Mouse (Mus musculus): Measurements from ENCODE around the gene Aurkb. TPM values are rescaled to one million over a fixed set of nuclear protein-coding genes. Genes with fewer than 3 reads are reported as not detected.
"Not testable (repeated sequence)": the region's sequence is repeated elsewhere in the genome, so short reads cannot be mapped to it uniquely, and the experiment has no call there.

Gene Aurkb
- polyA plus RNA-seq, 1 experiment from 2014 or later, result 78.4 TPM

- Histone ChIP-seq H3K4me3 (no peak overlapping the region), H3K4me1 (peaks cover 54% of the 10 kb centered on the region), H3K27ac (replicated peaks) (peak overlapping the region; percentile 98), H3K4me2 (no peak overlapping the region; the same call in 1 of the 2 replicates), H3K9me3 (no peaks in the 10 kb centered on the region), H3K36me3 (peaks cover 27% of the 10 kb centered on the region), H3K9ac (peak overlapping the region; percentile 59), H3K27me3 (replicated peaks) (no peaks in the 10 kb centered on the region)
- no peak for ATAC-seq (ENCODE audit: extremely low read depth, insufficient number of reproducible peaks, low FRiP score, low TSS enrichment)
- WGBS, result 20% methylated on average over 4 of the region's 4 CpGs
These were observed 41.6 kb downstream of the Aurkb start for GRCm38 (mm10) chr11:69087082-69087481.

DNA sequence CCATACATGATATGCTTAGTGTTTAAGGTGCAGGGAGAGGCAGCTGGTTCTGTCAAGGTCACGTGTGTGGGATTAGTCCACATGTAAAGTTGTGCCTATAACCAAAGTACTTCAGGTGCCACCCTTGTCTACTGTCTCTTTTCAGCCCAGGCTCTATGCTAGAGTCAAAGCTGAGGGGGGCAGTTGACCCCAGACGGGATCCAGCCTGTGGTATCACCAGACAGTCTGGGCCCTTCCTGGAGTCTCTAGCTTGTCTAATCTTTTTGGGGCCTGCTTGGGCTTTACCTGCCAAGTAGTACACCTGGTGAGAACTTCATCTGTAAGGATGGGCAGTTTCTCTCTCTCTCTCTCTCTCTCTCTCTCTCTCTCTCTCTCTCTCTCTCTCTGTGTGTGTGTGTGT, 42.1 kb downstream of the Aurkb start:
- H3K4me3 ChIP-seq, result peak overlapping the region; percentile 100; the same call in 1 of the 2 replicates
- peak overlapping the region; percentile 98 for H3K27ac ChIP-seq (replicated peaks)
- peaks cover 59% of the 10 kb centered on the region for H3K4me1 ChIP-seq
- H3K4me2 ChIP-seq, result peak overlapping the region; percentile 96
- peak overlapping the region; percentile 100; the same call in 1 of the 2 replicates for H3K9ac ChIP-seq
- peaks cover 30% of the 10 kb centered on the region for H3K36me3 ChIP-seq
- H3K27me3 ChIP-seq (replicated peaks), result no peaks in the 10 kb centered on the region
- ATAC-seq (ENCODE audit: extremely low read depth, insufficient number of reproducible peaks, low FRiP score, low TSS enrichment), result no peak
- H3K9me3 ChIP-seq, result no peaks in the 10 kb centered on the region
- 54% methylated on average over 2 of the region's 2 CpGs for WGBS

DNA sequence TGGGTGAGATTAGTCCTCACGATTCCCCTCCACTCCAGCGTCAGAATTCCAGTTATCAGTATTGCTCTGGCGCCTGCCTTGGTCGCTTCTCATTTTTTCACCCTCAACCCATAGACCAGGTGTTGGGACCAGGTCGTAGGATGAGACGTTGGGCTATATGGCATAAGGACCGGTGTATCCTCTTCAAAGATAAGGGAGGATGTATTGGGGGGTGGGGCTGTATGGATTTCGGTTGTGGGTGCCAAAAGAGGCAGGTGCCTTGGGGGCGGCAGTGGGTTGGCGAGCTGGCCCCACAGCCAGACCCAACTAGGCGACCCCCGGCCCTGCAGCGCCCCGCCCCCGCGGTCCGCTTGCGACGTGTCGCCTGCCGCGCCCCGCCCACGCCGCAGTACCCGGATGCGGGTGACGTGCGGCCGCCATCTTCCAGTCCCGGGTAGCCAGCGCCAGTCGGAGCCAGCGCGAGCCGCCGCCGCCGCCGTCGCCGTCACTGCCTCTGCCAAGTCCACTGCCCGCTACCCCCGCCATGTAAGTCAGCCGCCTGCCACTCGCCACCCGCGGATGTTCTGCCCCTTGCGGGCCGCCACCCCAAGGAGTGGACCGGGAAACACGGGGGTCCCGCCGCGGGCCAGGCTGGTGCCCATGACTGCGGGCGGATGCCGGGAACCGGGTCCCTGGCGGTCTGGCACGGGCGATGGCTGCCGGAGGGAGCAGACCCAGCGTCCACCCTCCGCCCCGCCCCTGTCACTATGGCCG, 42.8 kb downstream of the Aurkb start, which contains the start of gene Vamp2:
Vamp2 (plus strand) TSS at position 388 of the 753 bp plus-strand sequence.
- Histone ChIP-seq H3K9me3 (no peaks in the 10 kb centered on the region), H3K27me3 (replicated peaks) (no peaks in the 10 kb centered on the region), H3K4me3 (peak within 1 kb of the TSS; percentile 100), H3K36me3 (peaks cover 34% of the 10 kb centered on the region), H3K9ac (peak within 1 kb of the TSS; percentile 100), H3K4me2 (peak within 1 kb of the TSS; percentile 96), H3K27ac (replicated peaks) (peak within 1 kb of the TSS; percentile 98), H3K4me1 (peaks cover 62% of the 10 kb centered on the region)
- under 1% methylated on average over 61 of the region's 67 CpGs for WGBS
- ATAC-seq (ENCODE audit: extremely low read depth, insufficient number of reproducible peaks, low FRiP score, low TSS enrichment), result peak; percentile 76

GRCm38 (mm10) chr11:69088856-69089615, 43.6 kb downstream of the Aurkb start:
- no peak for ATAC-seq (ENCODE audit: extremely low read depth, insufficient number of reproducible peaks, low FRiP score, low TSS enrichment)
- H3K27me3 ChIP-seq (replicated peaks), result no peaks in the 10 kb centered on the region
- peaks cover 34% of the 10 kb centered on the region for H3K36me3 ChIP-seq
- H3K9ac ChIP-seq, result peak overlapping the region; percentile 100
- peak overlapping the region; percentile 96 for H3K4me2 ChIP-seq
- H3K4me3 ChIP-seq, result peak overlapping the region; percentile 100
- H3K9me3 ChIP-seq, result no peaks in the 10 kb centered on the region
- H3K27ac ChIP-seq (replicated peaks), result peak overlapping the region; percentile 98
- 8% methylated on average over 25 of the region's 25 CpGs for WGBS
- H3K4me1 ChIP-seq, result peaks cover 67% of the 10 kb centered on the region

DNA sequence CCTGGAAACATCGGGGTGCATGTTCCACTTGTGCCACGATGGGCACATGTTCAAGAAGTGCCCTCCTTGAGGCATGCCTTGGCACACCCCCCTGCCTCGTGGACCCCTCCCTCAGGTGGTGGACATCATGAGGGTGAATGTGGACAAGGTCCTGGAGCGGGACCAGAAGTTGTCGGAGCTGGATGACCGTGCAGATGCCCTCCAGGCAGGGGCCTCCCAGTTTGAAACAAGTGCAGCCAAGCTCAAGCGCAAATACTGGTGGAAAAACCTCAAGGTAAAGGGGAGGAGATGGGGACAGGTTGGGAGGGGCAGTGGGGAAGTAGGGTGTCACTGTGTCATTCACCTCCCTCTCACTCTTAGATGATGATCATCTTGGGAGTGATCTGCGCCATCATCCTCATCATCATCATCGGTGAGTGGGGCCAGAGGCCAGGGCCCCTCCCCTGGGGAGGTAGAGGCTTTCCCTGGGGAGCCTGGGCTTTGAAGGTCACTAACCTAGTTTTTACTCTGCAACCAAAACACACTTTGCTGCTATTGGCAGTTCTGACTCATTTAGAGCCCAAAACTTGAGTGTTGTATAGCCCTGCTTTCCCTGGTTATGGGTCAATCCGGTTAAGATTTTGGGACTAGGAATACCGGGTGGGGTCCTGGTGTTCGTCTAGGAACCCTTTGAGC, 44.3 kb downstream of the Aurkb start:
- Histone ChIP-seq H3K4me1 (peaks cover 73% of the 10 kb centered on the region), H3K36me3 (peaks cover 34% of the 10 kb centered on the region), H3K4me3 (peak overlapping the region; percentile 100), H3K27ac (replicated peaks) (peak overlapping the region; percentile 98), H3K9ac (peak overlapping the region; percentile 100), H3K27me3 (replicated peaks) (no peaks in the 10 kb centered on the region), H3K9me3 (no peaks in the 10 kb centered on the region), H3K4me2 (peak overlapping the region; percentile 96)
- WGBS, result 76% methylated on average over 12 of the region's 12 CpGs
- ATAC-seq (ENCODE audit: extremely low read depth, insufficient number of reproducible peaks, low FRiP score, low TSS enrichment), result no peak

GRCm38 (mm10) chr11:69090367-69090766, 44.9 kb downstream of the Aurkb start:
- no peaks in the 10 kb centered on the region for H3K27me3 ChIP-seq (replicated peaks)
- no peak overlapping the region; the same call in 1 of the 2 replicates for H3K27ac ChIP-seq (replicated peaks)
- H3K4me2 ChIP-seq, result peak overlapping the region; percentile 96
- H3K4me3 ChIP-seq, result peak overlapping the region; percentile 100
- peaks cover 73% of the 10 kb centered on the region for H3K4me1 ChIP-seq
- WGBS, result 49% methylated on average over 6 of the region's 6 CpGs
- ATAC-seq (ENCODE audit: extremely low read depth, insufficient number of reproducible peaks, low FRiP score, low TSS enrichment), result no peak
- peak overlapping the region; percentile 100 for H3K9ac ChIP-seq
- H3K36me3 ChIP-seq, result peaks cover 34% of the 10 kb centered on the region
- H3K9me3 ChIP-seq, result no peaks in the 10 kb centered on the region

DNA sequence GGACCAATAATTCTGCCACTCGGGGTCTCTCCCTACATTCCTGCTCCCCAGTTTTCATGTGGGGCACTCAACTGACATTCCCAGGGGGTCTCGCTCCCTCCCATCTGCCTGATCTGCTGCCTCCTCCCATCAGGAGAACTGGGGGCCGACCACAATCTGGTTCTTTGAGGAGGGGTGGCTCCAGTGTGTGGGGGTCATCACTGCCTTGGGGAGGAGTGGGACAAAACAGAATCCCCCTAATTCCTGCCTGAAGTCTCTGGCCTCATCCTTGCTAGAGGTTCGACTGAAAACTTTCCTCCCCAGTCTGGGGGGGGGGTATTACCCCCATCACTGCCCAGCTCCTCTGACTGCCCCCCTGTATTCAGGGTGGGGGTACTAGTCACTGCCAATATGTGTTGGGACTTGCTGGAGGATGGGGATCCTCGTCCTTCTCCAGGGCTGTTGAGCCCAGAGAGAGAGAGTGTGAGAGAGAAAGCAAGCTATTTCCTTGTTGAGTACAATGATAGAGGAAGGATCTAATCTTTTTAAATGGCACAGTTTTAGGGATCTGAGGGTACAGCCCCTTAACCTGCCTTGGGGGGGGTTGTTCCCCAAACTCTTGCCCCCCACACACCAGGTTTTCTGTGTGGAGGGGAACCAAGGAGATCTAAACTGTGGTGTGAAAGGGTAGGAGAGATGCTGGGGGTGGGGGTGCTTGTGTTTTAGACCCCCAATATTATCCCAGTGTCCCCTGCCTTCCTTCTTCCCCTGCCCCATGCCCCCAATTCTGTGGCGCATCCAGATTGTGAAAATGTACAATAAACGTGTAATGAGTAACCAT, 46.3 kb downstream of the Aurkb start:
- Histone ChIP-seq H3K4me1 (peaks cover 78% of the 10 kb centered on the region), H3K9ac (peak overlapping the region; percentile 54), H3K27ac (replicated peaks) (peak overlapping the region; percentile 66), H3K36me3 (peaks cover 34% of the 10 kb centered on the region), H3K4me2 (peak overlapping the region; percentile 1; the same call in 1 of the 2 replicates), H3K27me3 (replicated peaks) (no peaks in the 10 kb centered on the region), H3K9me3 (no peaks in the 10 kb centered on the region), H3K4me3 (no peak overlapping the region)
- 61% methylated on average over 7 of the region's 7 CpGs for WGBS
- ATAC-seq (ENCODE audit: extremely low read depth, insufficient number of reproducible peaks, low FRiP score, low TSS enrichment), result no peak

GRCm38 (mm10) chr11:69092386-69092751, 46.9 kb downstream of the Aurkb start:
- H3K27ac ChIP-seq (replicated peaks), result peak overlapping the region; percentile 66
- peaks cover 76% of the 10 kb centered on the region for H3K4me1 ChIP-seq
- peak overlapping the region; percentile 6; the same call in 1 of the 2 replicates for H3K4me2 ChIP-seq
- WGBS, result 4% methylated on average over 3 of the region's 3 CpGs
- H3K36me3 ChIP-seq, result peaks cover 34% of the 10 kb centered on the region
- no peaks in the 10 kb centered on the region for H3K27me3 ChIP-seq (replicated peaks)
- no peak for ATAC-seq (ENCODE audit: extremely low read depth, insufficient number of reproducible peaks, low FRiP score, low TSS enrichment)
- H3K9me3 ChIP-seq, result no peaks in the 10 kb centered on the region
- H3K9ac ChIP-seq, result peak overlapping the region; percentile 54; the same call in 1 of the 2 replicates
- no peak overlapping the region for H3K4me3 ChIP-seq

DNA sequence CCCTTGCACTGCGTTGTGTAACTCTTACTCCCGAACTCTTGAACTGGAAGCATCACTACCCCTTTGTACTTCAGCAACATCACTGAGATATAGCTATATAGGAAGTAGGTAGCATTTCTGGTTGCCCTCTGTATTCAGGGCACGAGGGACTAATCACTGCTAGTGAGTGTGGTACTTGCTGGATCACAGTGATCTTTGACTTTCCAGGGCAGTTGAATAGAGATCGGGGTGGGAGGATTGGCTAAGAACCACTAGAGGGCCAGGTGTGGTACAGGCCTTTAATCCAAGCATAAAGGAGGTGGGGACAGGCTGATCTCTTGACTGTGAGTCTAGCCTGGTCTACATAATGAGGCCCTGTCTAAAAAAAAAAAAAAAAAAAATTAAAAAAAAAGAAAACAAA, 47.4 kb downstream of the Aurkb start:
- Histone ChIP-seq H3K4me2 (peak overlapping the region; percentile 6; the same call in 1 of the 2 replicates), H3K27ac (replicated peaks) (peak overlapping the region; percentile 66; the same call in 1 of the 2 replicates), H3K27me3 (replicated peaks) (no peaks in the 10 kb centered on the region), H3K9ac (no peak overlapping the region), H3K36me3 (peaks cover 34% of the 10 kb centered on the region), H3K9me3 (no peaks in the 10 kb centered on the region), H3K4me1 (peaks cover 76% of the 10 kb centered on the region), H3K4me3 (no peak overlapping the region)
- WGBS, result 78% methylated on average over 4 of the region's 4 CpGs
- ATAC-seq (ENCODE audit: extremely low read depth, insufficient number of reproducible peaks, low FRiP score, low TSS enrichment), result no peak

GRCm38 (mm10) chr11:69093856-69094255, 48.4 kb downstream of the Aurkb start:
- Histone ChIP-seq H3K4me1 (peaks cover 82% of the 10 kb centered on the region), H3K4me2 (peak overlapping the region; percentile 68), H3K36me3 (peaks cover 34% of the 10 kb centered on the region), H3K4me3 (peak overlapping the region; percentile 39; the same call in 1 of the 2 replicates), H3K27ac (replicated peaks) (peak overlapping the region; percentile 94)
- not testable (repeated sequence) for H3K9me3 ChIP-seq; ATAC-seq (ENCODE audit: extremely low read depth, insufficient number of reproducible peaks, low FRiP score, low TSS enrichment); H3K9ac ChIP-seq; H3K27me3 ChIP-seq (replicated peaks)
- 80% methylated on average over 7 of the region's 7 CpGs for WGBS
